ENCODE assay signal across 22 mouse cellular contexts in genomic region chr6:49195188-49195587, GRCm38 (mm10). TPM values are rescaled to one million over a fixed set of nuclear protein-coding genes. Genes with fewer than 3 reads are reported as not detected.
DNase-seq lines count a peak whose midpoint lies in the region; ATAC-seq and TF ChIP-seq lines count a peak whose summit lies in the region.
"Had no signal": no experiment of that assay in that cellular context is flagged by ENCODE, and none has a peak within 500 bp of the region (broad histone marks: within the 10 kb centered on the region; RNA-seq: fewer than 3 reads in every experiment).

No protein-coding gene starts in this region.

- H3K4me1 ChIP-seq in forebrain, postnatal 0 days (ENCODE audit: insufficient read depth) = no peaks in the 10 kb centered on the region
- H3K4me1 ChIP-seq in forebrain, embryonic 11.5 days (replicated peaks; ENCODE audit: control insufficient read depth, insufficient read depth, low read length) = no peaks in the 10 kb centered on the region
- H3K4me1 ChIP-seq in megakaryocyte, embryonic 14.5 days = peaks cover 24% of the 10 kb centered on the region
- H3K4me1 ChIP-seq in embryonic facial prominence, embryonic 10.5 days = 0 out of 2 replicates have a peak, but pooled peaks cover 6% of the 10 kb centered on the region
- peaks cover 3% of the 10 kb centered on the region; the same call in 1 of the 2 replicates for H3K4me1 ChIP-seq in embryonic facial prominence, embryonic 15.5 days
- no peaks in the 10 kb centered on the region for H3K4me1 ChIP-seq in lung, adult 2 months (ENCODE audit: control insufficient read depth, insufficient read depth, low read length)

- peak; percentile 42; the same call in 1 of the 2 replicates for ATAC-seq in forebrain, postnatal 0 days
- ATAC-seq in forebrain, embryonic 11.5 days (replicated peaks; ENCODE audit: low FRiP score) = no peak
- no peak for ATAC-seq in megakaryocyte, adult 5-6 weeks (ENCODE audit: poor library complexity, severe bottlenecking)
- peak; percentile 65; the same call in 1 of the 2 replicates for ATAC-seq in embryonic facial prominence, embryonic 15.5 days (ENCODE audit: insufficient number of reproducible peaks, low FRiP score, low TSS enrichment, low read depth)
- ATAC-seq: forebrain, embryonic 13.5 days; hindbrain, embryonic 16.5 days; inflammation-experienced regulatory T-cells, adult 6 months; Patski had no signal

- H3K4me3 ChIP-seq in forebrain, postnatal 0 days (ENCODE audit: low read depth, low read length) = no peak overlapping the region
- H3K4me3 ChIP-seq in forebrain, embryonic 11.5 days (ENCODE audit: low read depth, low read length) = no peak overlapping the region
- peak overlapping the region; percentile 43 for H3K4me3 ChIP-seq in megakaryocyte, embryonic 14.5 days (replicated peaks)
- H3K4me3 ChIP-seq in embryonic facial prominence, embryonic 10.5 days = no peak overlapping the region
- H3K4me3 ChIP-seq in embryonic facial prominence, embryonic 15.5 days (replicated peaks) = no peak overlapping the region
- no peak overlapping the region for H3K4me3 ChIP-seq in lung, adult 2 months (replicated peaks; ENCODE audit: extremely low read depth, low read depth, low read length)
- H3K4me3 ChIP-seq: forebrain, embryonic 13.5 days; gastrocnemius, adult 2 months; heart, embryonic 13.5 days; hindbrain, embryonic 12.5 days had no signal

- no peak overlapping the region for H3K9ac ChIP-seq in forebrain, postnatal 0 days
- H3K9ac ChIP-seq in forebrain, embryonic 11.5 days (ENCODE audit: low read length) = no peak overlapping the region
- no peak overlapping the region for H3K9ac ChIP-seq in embryonic facial prominence, embryonic 15.5 days
- H3K9ac ChIP-seq: forebrain, embryonic 13.5 days; heart, embryonic 13.5 days; hindbrain, embryonic 12.5 days had no signal

- TF ChIP-seq POLR2A in lung, adult 2 months (IDR thresholded peaks at IDR 0.05; ENCODE audit: borderline replicate concordance, extremely low read depth, low read depth, low read length) = no peak

- no peaks in the 10 kb centered on the region for H3K9me3 ChIP-seq in forebrain, postnatal 0 days (ENCODE audit: low read length)
- no peaks in the 10 kb centered on the region for H3K9me3 ChIP-seq in forebrain, embryonic 11.5 days (ENCODE audit: control insufficient read depth, low read length)
- peaks cover 23% of the 10 kb centered on the region for H3K9me3 ChIP-seq in megakaryocyte, embryonic 14.5 days
- peaks cover 5% of the 10 kb centered on the region; the same call in 1 of the 2 replicates for H3K9me3 ChIP-seq in embryonic facial prominence, embryonic 10.5 days
- no peaks in the 10 kb centered on the region for H3K9me3 ChIP-seq in embryonic facial prominence, embryonic 15.5 days (replicated peaks)
- H3K9me3 ChIP-seq: forebrain, embryonic 13.5 days; heart, embryonic 13.5 days; hindbrain, embryonic 12.5 days had no signal

- H3K27ac ChIP-seq in forebrain, postnatal 0 days (ENCODE audit: low read depth, low read length) = no peak overlapping the region
- H3K27ac ChIP-seq in forebrain, embryonic 11.5 days (ENCODE audit: low read depth, low read length) = no peak overlapping the region
- H3K27ac ChIP-seq in embryonic facial prominence, embryonic 10.5 days (replicated peaks) = no peak overlapping the region
- H3K27ac ChIP-seq in embryonic facial prominence, embryonic 15.5 days (replicated peaks) = no peak overlapping the region
- H3K27ac ChIP-seq: forebrain, embryonic 13.5 days; gastrocnemius, adult 2 months; heart, embryonic 13.5 days; hindbrain, embryonic 12.5 days had no signal

- H3K27me3 ChIP-seq in forebrain, postnatal 0 days (ENCODE audit: insufficient read depth, low read length) = no peaks in the 10 kb centered on the region
- no peaks in the 10 kb centered on the region for H3K27me3 ChIP-seq in forebrain, embryonic 11.5 days (ENCODE audit: control insufficient read depth, insufficient read depth, low read length)
- H3K27me3 ChIP-seq in megakaryocyte, embryonic 14.5 days (replicated peaks) = no peaks in the 10 kb centered on the region
- H3K27me3 ChIP-seq in embryonic facial prominence, embryonic 10.5 days (replicated peaks; ENCODE audit: low read depth, poor library complexity, severe bottlenecking) = no peaks in the 10 kb centered on the region
- H3K27me3 ChIP-seq in embryonic facial prominence, embryonic 15.5 days = no peaks in the 10 kb centered on the region
- H3K27me3 ChIP-seq: CH12.LX; forebrain, embryonic 13.5 days; heart, embryonic 13.5 days; hindbrain, embryonic 12.5 days had no signal

- WGBS in forebrain, postnatal 0 days = 91% methylated on average over 10 of the region's 10 CpGs
- WGBS in forebrain, embryonic 11.5 days = 93% methylated on average over 10 of the region's 10 CpGs
- 80% methylated on average over 10 of the region's 10 CpGs for WGBS in embryonic facial prominence, embryonic 10.5 days
- WGBS in embryonic facial prominence, embryonic 15.5 days = 57% methylated on average over 10 of the region's 10 CpGs
- WGBS in lung, adult 2 months = 91% methylated on average over 10 of the region's 10 CpGs

- no peak overlapping the region for H3K4me2 ChIP-seq in forebrain, postnatal 0 days (ENCODE audit: low read depth)
- no peak overlapping the region for H3K4me2 ChIP-seq in forebrain, embryonic 11.5 days (ENCODE audit: low read depth, low read length, severe bottlenecking)
- no peak overlapping the region for H3K4me2 ChIP-seq in embryonic facial prominence, embryonic 15.5 days (replicated peaks)
- H3K4me2 ChIP-seq: forebrain, embryonic 13.5 days; heart, embryonic 13.5 days; hindbrain, embryonic 12.5 days had no signal

- no peak for TF ChIP-seq CTCF in forebrain, postnatal 0 days (IDR thresholded peaks at IDR 0.05; ENCODE audit: low read depth)
- no peak for TF ChIP-seq CTCF in lung, adult 2 months (IDR thresholded peaks at IDR 0.05; ENCODE audit: insufficient read depth, low read length)

- no peaks in the 10 kb centered on the region for H3K36me3 ChIP-seq in forebrain, postnatal 0 days (ENCODE audit: insufficient read depth)
- H3K36me3 ChIP-seq in forebrain, embryonic 11.5 days (ENCODE audit: control insufficient read depth, insufficient read depth, low read length) = peaks cover 2% of the 10 kb centered on the region; the same call in 1 of the 2 replicates
- H3K36me3 ChIP-seq in megakaryocyte, embryonic 14.5 days (replicated peaks; ENCODE audit: low read length) = peaks cover 66% of the 10 kb centered on the region
- peaks cover 96% of the 10 kb centered on the region for H3K36me3 ChIP-seq in embryonic facial prominence, embryonic 10.5 days (replicated peaks)
- H3K36me3 ChIP-seq in embryonic facial prominence, embryonic 15.5 days = peaks cover 4% of the 10 kb centered on the region; the same call in 1 of the 2 replicates

- no peak for DNase-seq in forebrain, postnatal 0 days
- no peak for DNase-seq in forebrain, embryonic 11.5 days (ENCODE audit: low spot score)
- peak; percentile 44 for DNase-seq in embryonic facial prominence, embryonic 10.5 days (ENCODE audit: low spot score)
- no peak for DNase-seq in lung, adult 2 months
- DNase-seq: adrenal gland, adult 2 months; adrenal gland, postnatal 25 days; cerebellum, adult 18-20 months; cerebellum, adult 9-11 months; cerebellum, postnatal 36 days; gastrocnemius, adult 2 months; gastrocnemius, postnatal 25 days; heart, postnatal 4 days had no signal

RNA-seq across cellular contexts. Expression of gene Igf2bp3, which starts 19.6 kb away (rescaled TPM):
- 9.1 and 12.8 TPM in 2 replicates for total RNA-seq in forebrain, postnatal 0 days (2014; rRNA removed)
- 12.3 and 13.5 TPM in 2 replicates for polyA plus RNA-seq in forebrain, postnatal 0 days (2015; fragmentation: Nextera tagmentation; extraction: Ambion mirVana)
- polyA plus RNA-seq in forebrain, embryonic 11.5 days (2014; fragmentation: Nextera tagmentation; extraction: Ambion mirVana) = 121 and 132 TPM in 2 replicates
- 0.39 and 11.9 TPM in 2 replicates for polyA plus RNA-seq in megakaryocyte, embryonic 14.5 days (2012; ENCODE audit: insufficient read depth, low replicate concordance)
- total RNA-seq in megakaryocyte, adult 5-6 weeks (2015) = 0.02 and 0.05 TPM in 2 replicates
- not detected in 2 replicates for total RNA-seq in megakaryocyte, adult 5-6 weeks (2017)
- 159 TPM in 2 replicates for polyA plus RNA-seq in embryonic facial prominence, embryonic 10.5 days (2016; fragmentation: Nextera tagmentation; extraction: Ambion mirVana)
- polyA plus RNA-seq in embryonic facial prominence, embryonic 15.5 days (2015; fragmentation: Nextera tagmentation; extraction: Ambion mirVana) = 46.1 and 48.8 TPM in 2 replicates
- polyA plus RNA-seq in lung, adult 2 months (2012; rRNA removed) = 0.03 and 0.07 TPM in 2 replicates

Comparison
In these comparisons a context has a peak if more than half of its experiments do, and no peak if none do; other contexts are left out.
1. ATAC-seq: peak in forebrain, postnatal 0 days (single experiment) and embryonic facial prominence, embryonic 15.5 days (single experiment); none in forebrain, embryonic 11.5 days (single experiment) and megakaryocyte, adult 5-6 weeks (single experiment).